Mouse (Mus musculus): Measurements from ENCODE around the gene Tpst2. TPM values are rescaled to one million over a fixed set of nuclear protein-coding genes. Genes with fewer than 3 reads are reported as not detected.

Tpst2 gene
- total RNA-seq, 2 experiments from 2014 or later: 36.5 to 43.9 TPM

DNA sequence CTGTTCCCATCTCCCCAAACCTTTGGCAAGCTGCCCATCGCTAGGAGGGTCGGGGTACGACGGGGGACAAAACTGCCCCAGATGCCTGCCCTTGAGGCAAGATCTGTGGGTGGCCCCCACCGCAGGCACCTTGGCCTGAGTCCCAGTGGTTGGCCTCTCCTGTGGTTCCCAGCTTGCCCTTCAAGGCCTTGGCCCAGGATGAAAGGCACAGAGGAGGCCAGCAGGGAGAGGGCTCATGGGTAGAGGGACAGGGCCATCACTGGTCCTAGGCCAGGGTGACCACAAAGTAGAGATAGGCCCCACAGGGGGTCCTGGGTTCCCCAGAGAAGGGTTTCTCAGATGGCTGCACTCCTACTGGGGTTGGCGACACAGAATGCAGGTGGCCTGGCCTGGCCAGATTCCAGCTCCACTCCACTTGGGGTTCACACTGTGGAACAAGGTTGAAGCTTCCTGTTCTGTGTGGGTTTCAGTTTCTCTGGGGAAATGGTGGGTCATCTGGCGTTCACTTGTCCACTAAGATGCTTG, 22.1 kb upstream of the Tpst2 start:
- ATAC-seq (replicated peaks; ENCODE audit: poor library complexity, severe bottlenecking): peak; percentile 72

DNA sequence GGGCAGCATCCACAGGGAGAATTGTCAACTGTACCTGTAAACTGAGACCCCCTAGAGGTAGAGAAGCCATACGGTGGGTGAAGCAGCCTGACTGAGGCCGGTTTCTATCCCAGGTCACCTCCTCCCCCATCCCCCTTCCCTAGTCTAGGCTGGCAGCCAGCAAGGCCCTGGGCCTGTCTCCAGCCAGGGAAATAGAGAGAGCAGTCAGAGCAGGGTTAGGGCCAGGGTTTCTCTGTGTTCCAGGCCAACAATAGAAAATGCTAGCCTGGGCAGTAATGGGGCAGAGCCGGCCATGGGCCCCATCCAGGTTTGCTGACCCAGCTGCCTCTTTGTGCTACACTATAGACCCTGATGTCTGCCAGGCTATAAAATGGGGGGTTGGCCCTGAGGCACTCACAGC, 21.1 kb upstream of the Tpst2 start, which contains the start of gene Crybb1:
TSS of gene Crybb1 (plus strand) at position 390 of the 400 bp plus-strand sequence.
- ATAC-seq (replicated peaks; ENCODE audit: poor library complexity, severe bottlenecking): no peak

DNA sequence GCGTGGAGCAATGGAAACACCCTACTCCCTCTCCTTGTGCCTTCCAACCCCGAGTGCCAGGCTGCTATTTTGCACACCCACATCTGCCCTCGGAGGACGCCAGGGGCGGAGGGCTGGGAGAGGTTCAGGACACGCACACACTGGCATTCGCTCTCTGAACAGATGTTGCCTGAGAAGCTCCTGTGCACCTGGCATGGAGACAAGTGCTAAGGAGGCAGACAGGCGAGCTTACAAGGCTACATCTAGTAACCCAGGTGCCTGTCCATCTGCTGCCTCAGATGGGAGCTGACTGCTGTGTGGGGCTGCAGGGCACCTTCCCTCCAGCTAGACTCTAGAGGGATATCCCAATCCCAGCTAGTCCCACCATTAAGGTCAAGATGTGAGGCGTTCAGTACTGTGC, 20.0 kb upstream of the Tpst2 start:
- ATAC-seq (replicated peaks; ENCODE audit: poor library complexity, severe bottlenecking): no peak

DNA sequence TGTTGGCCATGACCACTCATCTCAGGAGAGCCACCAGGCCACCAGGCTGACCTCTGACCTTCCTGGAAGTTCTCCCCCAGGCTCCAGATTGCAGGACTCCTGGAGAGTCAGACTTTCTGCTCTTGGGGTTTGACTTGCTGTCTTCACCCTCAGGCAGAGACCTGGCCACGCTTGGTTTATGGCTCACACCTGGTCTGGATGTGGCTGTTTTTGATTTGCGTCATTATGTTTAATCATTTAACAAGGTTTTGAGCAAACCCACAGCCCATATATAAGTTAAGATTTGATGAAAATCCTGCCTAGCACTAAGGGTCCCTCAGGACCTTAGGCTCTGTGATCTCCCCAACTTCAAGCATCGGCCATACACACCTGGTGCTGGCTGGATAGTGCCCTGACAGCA, 18.6 kb upstream of the Tpst2 start:
- no peak for ATAC-seq (replicated peaks; ENCODE audit: poor library complexity, severe bottlenecking)

DNA sequence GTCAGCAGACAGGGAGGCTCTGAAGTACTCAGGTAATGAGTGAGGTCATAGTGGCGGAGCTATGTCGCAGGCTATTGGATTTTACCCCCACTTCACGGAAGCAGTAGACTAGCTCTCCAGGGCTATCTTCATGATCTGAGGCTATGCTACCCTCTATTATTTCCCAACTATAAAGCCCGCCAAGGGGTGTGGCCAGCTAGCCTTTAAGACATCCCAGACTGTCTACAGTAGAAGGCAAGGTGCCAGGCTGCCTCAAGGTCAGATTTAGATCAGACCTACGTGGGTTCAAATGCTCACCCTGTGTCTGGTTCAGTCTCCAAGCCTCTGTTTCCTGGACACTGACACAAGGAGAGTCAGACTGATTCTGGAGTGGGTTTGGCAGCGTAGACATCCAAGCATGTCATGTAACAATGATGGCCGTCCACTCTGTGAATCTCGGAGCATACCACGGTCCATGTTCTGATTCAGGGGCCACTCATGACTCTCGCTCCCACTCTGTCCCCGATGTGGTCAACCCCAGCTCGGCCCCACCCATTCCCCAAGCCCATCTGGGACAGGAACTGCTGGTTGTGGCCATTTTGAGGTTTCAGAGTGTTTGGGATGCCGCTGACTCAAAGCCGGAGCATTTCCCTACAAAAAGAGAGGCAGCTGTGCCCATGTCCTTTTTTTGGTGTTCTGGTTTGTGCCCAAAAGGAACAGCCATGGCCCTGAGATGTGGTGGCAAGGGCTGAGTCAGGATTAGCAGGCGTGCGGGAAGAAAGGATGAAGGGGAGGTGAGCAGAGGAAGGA, 16.4 kb upstream of the Tpst2 start:
- peak; percentile 64 for ATAC-seq (replicated peaks; ENCODE audit: poor library complexity, severe bottlenecking)

DNA sequence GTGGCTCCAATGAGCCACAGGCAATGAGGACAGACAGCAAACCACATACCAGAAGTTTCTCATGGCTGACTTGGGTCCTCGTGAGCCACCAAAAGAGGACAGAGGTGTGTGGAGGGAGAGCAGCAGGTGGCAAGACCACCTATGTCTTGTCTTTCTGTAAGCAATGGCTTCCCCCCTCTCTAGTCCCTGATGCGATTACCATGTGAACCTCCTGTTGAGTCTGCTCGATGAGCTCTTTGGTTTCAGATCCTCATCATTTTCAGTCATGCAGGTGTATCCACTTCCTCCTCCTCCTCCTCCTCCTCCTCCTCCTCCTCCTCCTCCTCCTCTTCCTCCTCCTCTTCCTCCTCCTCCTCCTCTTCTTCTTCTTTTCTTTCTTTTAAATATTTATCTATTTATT, 15.7 kb upstream of the Tpst2 start:
- ATAC-seq (replicated peaks; ENCODE audit: poor library complexity, severe bottlenecking): no peak

DNA sequence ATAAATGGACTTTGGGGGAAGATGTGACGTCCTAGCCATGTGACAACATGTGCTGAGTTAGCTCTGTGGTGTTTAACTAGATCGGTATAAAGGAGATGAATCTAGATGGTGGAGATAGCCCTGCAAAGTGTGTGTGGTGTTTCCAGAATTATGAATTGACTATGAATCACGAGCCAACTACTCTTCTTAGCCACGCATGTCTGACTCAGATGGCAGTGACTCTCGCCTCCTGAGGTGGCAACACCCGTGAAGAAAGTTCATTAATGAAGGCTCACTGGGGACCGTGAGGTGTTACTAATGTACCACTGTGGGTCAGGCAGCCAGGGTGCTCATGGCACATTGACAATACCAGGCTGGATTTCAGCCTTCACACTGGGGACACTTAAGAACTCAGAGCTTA, 12.4 kb upstream of the Tpst2 start:
- no peak for ATAC-seq (replicated peaks; ENCODE audit: poor library complexity, severe bottlenecking)

DNA sequence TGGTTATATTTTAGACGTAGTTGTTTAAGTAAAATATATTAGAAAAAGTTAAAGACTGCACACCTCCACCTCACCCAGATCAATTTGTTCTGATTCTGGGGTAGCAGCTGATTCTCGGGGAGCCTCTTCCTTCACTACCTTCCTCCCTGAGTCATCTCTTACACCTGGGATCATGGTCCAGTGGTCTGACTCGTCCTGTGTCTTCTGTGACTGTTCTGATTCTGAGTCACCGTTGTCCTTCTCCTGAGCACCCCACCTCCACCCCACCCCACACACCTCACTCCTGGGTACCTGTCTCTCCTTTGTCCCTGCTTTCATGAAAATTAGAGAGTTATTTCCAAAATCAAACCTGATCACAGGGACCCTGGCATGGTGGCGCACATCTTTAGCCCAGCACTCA, 11.4 kb upstream of the Tpst2 start:
- ATAC-seq (replicated peaks; ENCODE audit: poor library complexity, severe bottlenecking): no peak

DNA sequence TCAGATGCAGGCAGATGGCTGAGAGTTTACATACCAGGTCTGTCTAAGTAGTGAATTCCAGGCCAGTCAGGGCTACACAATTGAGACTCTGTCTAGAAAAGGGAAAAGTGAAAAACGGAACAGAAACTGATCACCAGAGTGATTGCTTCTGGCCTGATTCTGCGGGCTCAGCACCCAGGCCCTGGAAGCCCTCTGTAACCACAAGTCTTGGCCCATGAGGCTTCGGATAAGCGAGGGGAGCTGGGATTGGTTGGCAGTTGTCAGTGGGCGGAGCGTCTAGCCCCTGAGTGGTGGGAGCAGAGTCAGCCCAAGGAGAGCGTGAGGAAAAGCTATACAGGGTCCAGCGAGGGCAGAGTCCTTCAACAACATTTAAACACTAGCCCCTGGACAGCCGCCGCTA, 11.0 kb upstream of the Tpst2 start:
- ATAC-seq (replicated peaks; ENCODE audit: poor library complexity, severe bottlenecking): peak; percentile 86

DNA sequence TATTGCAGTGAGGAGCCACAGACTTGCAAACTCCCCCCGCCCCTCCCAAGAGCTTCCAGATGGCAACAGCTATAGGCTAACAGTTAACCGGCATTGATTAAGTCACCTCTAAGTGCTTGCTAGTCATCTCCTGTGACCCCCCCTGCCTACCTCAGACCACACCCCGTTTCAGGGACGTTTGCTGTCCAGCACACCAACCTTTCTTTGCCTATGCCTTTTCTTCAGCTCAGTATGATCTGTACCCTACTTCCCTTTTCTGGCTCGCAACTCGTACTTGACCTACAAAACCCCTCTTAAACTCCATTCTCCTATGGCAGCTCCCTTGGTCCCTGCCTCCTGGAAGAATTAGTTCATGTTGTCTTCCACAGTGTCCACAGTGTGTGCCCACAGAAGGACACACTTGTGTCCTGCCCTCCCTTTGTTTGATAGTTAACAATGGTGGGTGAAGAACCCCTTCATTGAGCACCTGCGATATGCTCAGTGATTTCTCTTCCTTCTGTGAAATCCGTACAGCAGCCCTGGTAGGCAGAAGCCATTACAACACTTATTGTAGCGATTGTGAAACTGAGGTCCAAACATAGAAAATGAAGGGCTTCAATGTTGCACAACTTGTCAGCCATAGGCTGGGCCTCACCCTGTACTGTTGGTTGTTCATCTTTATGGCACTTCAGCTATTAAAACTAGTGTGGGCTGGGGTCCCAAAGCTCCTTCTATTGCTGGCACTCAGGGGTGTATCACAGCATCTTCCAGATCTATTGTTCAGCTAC, 10.3 kb upstream of the Tpst2 start:
- ATAC-seq (replicated peaks; ENCODE audit: poor library complexity, severe bottlenecking): peak; percentile 68

DNA sequence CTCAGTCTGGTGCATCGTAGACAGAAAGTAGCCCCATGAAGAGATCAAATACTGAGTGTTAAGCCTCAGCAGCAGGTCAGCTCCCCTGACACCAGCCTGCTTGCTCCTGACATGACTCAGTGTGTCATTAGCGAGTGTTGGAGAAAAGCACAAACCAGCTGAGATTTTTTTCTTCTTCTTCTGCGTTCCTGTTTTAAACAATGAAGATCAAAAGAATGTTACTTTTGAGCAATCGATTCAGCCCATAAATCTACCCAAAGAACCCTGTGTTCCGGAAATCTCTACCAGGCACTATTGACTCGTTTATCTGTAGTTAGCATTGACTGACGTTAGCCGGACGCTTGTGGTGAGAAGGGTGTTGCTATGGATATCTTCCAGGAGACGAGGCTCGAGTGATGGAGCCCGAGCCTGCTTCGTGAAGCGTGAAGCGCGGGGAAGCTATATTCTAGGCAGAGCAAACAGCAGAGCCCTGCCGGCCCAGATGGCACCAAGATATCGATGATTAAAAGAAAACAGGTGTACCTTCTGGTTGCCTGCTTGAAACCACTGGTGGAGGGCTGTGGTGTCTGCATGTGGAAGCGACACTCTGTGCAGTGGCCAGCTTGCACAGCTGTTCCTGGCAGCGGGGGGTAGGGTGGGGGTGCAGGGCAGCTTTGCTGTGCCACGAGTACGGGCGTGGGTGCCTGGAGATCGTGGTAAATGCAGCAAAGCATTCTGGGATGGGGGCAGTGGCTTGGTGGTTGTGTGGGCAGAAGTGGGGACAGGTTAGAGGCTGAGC, 5.5 kb upstream of the Tpst2 start:
- no peak; the same call in 1 of the 2 replicates for ATAC-seq (replicated peaks; ENCODE audit: poor library complexity, severe bottlenecking)

DNA sequence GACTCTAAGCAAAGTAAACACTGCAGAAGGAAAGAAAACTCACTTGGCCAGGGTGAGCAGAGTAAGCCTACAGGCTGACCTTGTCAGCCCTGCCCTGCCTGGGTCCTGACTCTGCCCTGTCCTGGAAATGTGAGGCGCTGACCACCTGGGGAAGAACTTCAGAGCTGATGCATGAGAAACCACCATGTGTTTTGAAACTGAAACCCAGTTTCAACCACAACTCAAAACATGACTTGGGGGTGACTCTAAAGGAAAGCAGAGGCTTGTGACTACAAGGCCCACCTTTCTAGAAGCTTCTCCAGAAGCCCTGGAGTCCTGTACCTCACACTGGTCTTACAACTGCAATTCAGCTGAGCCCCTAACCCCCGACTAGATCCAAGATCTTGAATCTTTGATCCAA, 3.6 kb upstream of the Tpst2 start:
- peak; percentile 6; the same call in 1 of the 2 replicates for ATAC-seq (replicated peaks; ENCODE audit: poor library complexity, severe bottlenecking)

DNA sequence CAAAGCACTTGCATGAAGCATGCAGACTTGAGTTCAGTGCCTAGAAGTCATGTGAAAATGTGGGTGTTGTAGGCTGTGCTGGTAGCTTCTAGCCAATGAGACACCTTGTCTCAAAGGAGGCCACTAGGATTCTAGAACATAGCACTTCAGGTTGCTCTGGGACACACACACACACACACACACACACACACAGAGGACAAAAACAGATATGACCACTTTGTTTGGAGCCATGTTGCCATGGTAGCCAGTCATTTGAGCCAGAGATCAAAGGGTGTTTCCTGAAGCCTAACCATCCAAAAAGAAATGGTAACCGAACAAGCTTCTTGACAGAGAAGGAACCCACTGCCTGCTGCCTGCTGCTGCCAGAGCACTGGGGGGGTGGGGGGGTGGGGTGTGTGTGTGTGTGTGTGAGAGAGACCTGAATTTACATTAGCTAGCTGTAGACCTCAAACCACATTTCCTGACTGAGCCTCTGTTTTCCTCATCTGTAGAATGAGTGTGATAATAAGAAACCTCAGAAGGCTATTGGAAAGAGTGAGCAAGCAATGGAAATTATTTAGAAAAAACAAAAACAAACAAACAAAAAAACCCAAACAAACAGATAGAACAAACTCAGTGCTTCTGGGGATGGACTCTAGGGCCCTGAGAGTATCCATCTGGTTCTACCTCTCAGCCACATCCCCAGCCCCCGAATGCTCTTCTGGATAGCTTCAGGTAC, 2.6 kb upstream of the Tpst2 start:
- ATAC-seq (replicated peaks; ENCODE audit: poor library complexity, severe bottlenecking): no peak

DNA sequence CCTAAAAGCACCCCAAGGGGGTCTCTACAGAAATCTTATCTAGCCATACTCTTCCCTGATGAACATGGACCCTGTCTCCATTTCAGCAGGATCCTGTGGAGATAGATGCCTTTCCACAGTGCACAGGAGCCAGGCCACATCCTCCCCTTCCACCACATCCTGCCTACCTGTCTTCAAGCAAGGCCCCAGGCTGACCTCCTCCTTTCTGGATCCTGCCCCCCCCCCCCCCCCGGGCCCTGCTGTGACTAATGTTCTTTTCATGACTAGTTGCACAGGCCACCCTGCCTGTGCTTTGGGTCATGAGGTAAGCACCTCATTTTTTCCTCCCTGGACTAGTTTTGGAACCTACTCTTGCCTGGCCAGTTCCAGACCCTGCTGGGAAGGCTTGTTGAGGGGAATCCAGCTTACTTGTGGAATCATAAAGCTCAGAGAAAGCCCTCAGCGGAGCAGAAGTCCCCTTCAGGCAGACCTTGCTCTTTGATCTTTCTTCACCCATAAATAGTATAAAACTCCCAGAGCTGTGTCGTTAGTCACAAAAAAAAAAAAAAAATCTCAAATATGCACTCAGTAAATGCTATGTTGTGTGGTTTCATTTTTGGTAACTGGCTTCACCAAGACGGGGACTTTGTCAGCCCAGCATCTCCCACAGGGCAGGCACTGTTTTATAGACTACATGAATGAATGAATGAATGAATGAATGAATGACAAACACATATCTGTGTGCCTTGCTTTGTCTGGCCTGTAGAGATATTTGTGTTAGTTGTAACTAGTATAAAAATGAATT, 1.3 kb upstream of the Tpst2 start:
- no peak for ATAC-seq (replicated peaks; ENCODE audit: poor library complexity, severe bottlenecking)

DNA sequence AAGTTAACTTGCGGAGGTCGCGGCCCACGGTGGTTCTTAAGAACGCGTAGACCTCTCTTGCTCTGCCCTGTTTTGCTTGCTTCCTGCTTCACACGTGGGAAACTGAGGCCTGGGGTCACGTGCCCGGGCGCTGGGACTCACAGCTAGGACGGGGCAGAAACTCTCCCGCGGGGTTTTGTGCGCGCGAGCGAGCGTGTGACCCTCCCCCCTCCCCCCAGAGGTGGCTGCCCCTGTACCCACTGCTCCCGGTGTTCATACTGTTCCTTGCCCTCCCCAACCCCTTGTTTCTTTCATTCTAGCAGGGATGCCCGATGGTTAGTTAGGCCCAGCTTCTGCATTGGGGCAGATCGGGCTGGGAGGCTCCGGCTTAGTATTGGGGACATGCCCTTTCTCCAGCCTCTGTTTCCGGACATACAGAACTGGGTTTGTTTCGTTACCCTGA, 437 bp downstream of the Tpst2 start:
- no peak for ATAC-seq (replicated peaks; ENCODE audit: poor library complexity, severe bottlenecking)

DNA sequence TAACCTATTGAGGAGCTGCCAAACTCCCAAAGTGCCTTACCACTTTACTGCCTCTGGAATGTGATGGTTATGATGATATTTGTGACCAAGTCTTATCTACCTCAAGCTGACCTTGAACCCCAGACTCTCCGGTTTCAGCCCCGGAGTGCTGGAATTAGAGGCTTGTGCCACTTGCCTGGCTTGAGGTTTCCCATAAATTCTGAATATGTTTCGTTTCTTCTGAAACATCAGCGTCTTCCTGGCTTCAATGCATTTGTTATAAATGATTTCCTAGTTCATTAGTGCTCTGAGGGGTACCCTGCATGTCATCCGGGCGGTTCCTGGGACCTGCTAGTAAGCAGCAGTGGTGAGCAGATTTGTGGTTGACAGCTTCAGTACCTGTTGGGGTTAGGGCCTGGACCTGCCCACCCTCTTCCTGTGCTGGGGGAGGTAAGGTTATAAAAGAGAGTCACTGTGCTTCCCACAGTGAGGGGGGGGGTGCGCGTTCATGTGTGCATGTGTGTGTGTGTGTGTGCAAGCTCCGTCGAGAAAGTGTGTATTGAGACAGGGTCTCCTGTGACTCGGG, 1.5 kb downstream of the Tpst2 start:
- ATAC-seq (replicated peaks; ENCODE audit: poor library complexity, severe bottlenecking): no peak

DNA sequence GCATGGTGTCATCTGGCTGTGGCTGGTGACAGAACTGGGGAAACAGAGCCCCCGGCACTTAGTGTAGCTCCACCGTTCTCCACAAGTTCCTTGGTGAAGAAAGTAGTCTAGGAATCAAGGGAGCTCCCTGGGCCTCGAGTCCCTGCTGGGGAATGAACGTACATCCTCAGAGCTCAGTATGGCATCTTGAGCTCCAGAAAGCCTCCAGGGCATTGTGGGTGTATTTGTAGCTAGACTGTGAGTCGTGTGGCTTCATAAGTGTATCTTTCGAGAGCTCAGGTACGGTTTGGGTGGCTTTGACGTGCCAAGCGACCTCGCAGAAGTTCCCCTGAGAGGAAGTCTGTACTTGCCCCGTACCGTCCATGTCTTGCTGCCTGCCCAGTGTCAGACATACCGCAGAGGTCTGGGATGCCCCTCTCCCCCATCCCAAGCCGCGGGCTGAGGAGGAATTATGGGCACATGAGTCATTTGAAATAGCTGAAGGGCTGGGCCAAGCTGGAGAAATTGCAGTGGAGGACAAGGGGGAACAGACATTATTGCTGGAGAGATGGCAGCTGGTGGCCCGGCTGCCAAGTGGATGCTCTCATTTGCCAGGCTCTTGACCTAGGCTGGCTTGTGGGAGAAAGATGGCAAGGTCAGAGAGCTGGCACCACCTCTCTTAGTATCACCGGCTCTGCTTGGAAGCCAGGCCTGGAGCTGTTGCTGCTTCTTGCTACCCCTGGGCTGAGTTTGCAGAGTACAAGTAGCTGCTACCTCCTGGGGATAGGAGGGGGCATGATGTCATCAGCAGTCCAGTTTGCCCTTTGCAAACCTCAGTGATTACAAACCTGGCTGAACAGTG, 2.9 kb downstream of the Tpst2 start:
- ATAC-seq (replicated peaks; ENCODE audit: poor library complexity, severe bottlenecking): no peak

DNA sequence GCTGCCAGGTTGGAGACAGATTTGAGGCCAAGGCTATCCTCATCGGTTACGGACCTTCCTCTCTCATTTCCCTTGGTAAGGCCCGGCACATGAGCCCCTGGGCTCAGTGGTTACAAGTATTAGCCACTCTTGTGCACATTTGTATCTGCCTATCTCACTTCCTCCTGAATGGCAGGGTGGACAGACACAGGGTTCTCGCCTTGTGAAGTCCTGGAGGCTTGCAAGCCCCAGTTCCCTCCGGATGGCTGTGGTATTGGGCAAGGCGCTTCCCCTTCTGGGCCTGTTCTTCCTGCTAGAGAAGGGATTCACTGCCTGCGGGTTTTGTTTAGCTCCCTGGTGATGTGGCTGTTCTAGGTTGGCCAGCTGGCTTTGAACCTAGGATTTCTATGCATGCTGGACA, 3.7 kb downstream of the Tpst2 start:
- peak; percentile 50 for ATAC-seq (replicated peaks; ENCODE audit: poor library complexity, severe bottlenecking)

Measured in granulocyte monocyte progenitor cell, adult 5-6 weeks (primary cell).